In the genomic region with DNA sequence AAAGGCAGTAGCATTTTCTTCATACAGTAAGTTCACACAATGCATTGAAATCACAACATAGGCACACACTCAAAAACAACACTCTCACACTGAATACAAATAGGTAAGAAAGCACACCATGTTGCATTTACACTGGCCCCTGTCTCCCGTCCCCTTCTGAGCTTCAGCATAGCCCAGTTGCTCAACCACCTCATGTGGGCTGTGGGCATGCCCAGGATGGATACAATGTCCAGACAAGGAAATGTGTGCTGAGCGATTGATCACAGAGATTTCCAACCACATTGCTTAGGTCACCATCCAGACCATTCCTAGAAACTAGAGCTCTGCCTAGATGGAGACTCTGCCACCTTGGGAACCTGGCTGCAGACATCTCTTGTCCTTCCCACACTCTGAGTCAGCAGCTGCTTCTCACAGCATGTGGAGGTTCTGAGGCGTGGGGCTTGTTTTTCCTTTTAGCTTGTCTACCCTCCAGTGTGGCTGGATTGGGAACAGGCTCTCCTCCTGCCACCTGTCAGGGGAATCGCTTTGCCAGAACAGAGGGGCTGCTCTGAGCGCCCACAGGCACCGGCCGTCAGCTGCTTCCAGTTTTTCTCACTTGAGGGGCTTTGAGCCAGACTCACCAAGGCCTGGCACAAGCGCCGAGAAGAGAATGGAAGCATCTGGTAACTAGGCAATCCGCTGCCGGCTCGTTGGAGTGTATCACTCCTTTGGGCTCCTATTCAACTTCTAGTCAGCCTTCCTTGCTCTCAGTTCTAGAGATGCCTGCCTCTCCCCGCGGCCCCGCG, we compare ENCODE assay signal across 8 mouse cellular contexts.
DNase-seq lines count a peak whose midpoint lies in the region; ATAC-seq lines count a peak whose summit lies in the region.

No protein-coding gene starts in this region.

- no peak for ATAC-seq in heart, embryonic 14.5 days (ENCODE audit: insufficient number of reproducible peaks, insufficient read depth, low FRiP score, low read depth)
- ATAC-seq in midbrain, embryonic 16.5 days = peak; percentile 77; the same call in 1 of the 2 replicates
- ATAC-seq in monocyte, adult 5-6 weeks (replicated peaks; ENCODE audit: insufficient number of reproducible peaks, low FRiP score, low TSS enrichment, poor library complexity, severe bottlenecking) = no peak

- DNase-seq in brain, adult 2 months (ENCODE audit: low read depth, low spot score) = peak; percentile 93
- DNase-seq in cerebellum, postnatal 36 days = peak; percentile 63 to 65
- DNase-seq in left cerebral cortex, adult 18-20 months (ENCODE audit: low spot score in 2 of 2) = peak; percentile 76 to 87
- no peak for DNase-seq in adrenal gland, adult 8-10 months
- no peak for DNase-seq in spleen, postnatal 4 days (ENCODE audit: low spot score in 2 of 2)

- no peaks in the 10 kb centered on the region for H3K9me3 ChIP-seq in heart, embryonic 14.5 days (ENCODE audit: control insufficient read depth, low read length)
- H3K9me3 ChIP-seq in midbrain, embryonic 16.5 days (replicated peaks; ENCODE audit: control insufficient read depth, low read length, poor library complexity, severe bottlenecking) = no peaks in the 10 kb centered on the region

- 0 out of 2 replicates have a peak overlapping the region, but pooled peaks have one; percentile 13 for H3K9ac ChIP-seq in heart, embryonic 14.5 days (ENCODE audit: low read length)
- H3K9ac ChIP-seq in midbrain, embryonic 16.5 days (ENCODE audit: low read depth, low read length) = no peak overlapping the region

- no peaks in the 10 kb centered on the region for H3K36me3 ChIP-seq in heart, embryonic 14.5 days (ENCODE audit: control insufficient read depth, insufficient read depth, low read length)
- no peaks in the 10 kb centered on the region for H3K36me3 ChIP-seq in midbrain, embryonic 16.5 days (ENCODE audit: control insufficient read depth, insufficient read depth, low read length)

- H3K4me3 ChIP-seq in heart, embryonic 14.5 days (ENCODE audit: control insufficient read depth in 1 of 2, insufficient read depth in 1 of 2, low read depth in 1 of 2, low read length in 2 of 2) = no peak overlapping the region
- no peak overlapping the region for H3K4me3 ChIP-seq in midbrain, embryonic 16.5 days (ENCODE audit: low read depth, low read length)

- H3K4me1 ChIP-seq in heart, embryonic 14.5 days (ENCODE audit: control insufficient read depth in 2 of 2, insufficient read depth in 2 of 2, low read length in 2 of 2) = no peaks in the 10 kb centered on the region
- no peaks in the 10 kb centered on the region for H3K4me1 ChIP-seq in midbrain, embryonic 16.5 days (ENCODE audit: control insufficient read depth, insufficient read depth, low read length)

- WGBS in heart, embryonic 14.5 days = 57% methylated on average over 16 of the region's 16 CpGs
- 49% methylated on average over 16 of the region's 16 CpGs for WGBS in midbrain, embryonic 16.5 days

- H3K27ac ChIP-seq in heart, embryonic 14.5 days (replicated peaks in 1 of 2; ENCODE audit: control insufficient read depth in 1 of 2, insufficient read depth in 1 of 2, low read depth in 2 of 2, low read length in 2 of 2) = no peak overlapping the region
- no peak overlapping the region for H3K27ac ChIP-seq in midbrain, embryonic 16.5 days (ENCODE audit: low read length)

- peak overlapping the region; percentile 22; the same call in 1 of the 2 replicates for H3K4me2 ChIP-seq in heart, embryonic 14.5 days (ENCODE audit: low read length)
- H3K4me2 ChIP-seq in midbrain, embryonic 16.5 days (ENCODE audit: low read length) = no peak overlapping the region

- H3K27me3 ChIP-seq in heart, embryonic 14.5 days (ENCODE audit: control insufficient read depth, insufficient read depth, low read length) = no peaks in the 10 kb centered on the region
- no peaks in the 10 kb centered on the region for H3K27me3 ChIP-seq in midbrain, embryonic 16.5 days (ENCODE audit: control insufficient read depth, insufficient read depth, low read depth, low read length)

Comparison
In these comparisons a context has a peak if more than half of its experiments do, and no peak if none do; other contexts are left out.
1. DNase-seq: peak in brain, adult 2 months (single experiment), cerebellum, postnatal 36 days (2 of 2) and left cerebral cortex, adult 18-20 months (2 of 2); none in adrenal gland, adult 8-10 months (single experiment) and spleen, postnatal 4 days (0 of 2).